Mouse (Mus musculus) spleen, postnatal 36 days (tissue): ENCODE data around the gene Morn5.

Source experiments
- DNase-seq, 2 experiments: peaks; one replicate each; pipeline ENCODE4 v3.0.0; 2022; ENCODE audit warnings: low spot score in 2 of 2, mixed read lengths in 1 of 2

Gene Morn5

GRCm38 (mm10) chr2:36067132-36067531, 17.9 kb downstream of the Morn5 start:
- DNase-seq, result no peak

DNA sequence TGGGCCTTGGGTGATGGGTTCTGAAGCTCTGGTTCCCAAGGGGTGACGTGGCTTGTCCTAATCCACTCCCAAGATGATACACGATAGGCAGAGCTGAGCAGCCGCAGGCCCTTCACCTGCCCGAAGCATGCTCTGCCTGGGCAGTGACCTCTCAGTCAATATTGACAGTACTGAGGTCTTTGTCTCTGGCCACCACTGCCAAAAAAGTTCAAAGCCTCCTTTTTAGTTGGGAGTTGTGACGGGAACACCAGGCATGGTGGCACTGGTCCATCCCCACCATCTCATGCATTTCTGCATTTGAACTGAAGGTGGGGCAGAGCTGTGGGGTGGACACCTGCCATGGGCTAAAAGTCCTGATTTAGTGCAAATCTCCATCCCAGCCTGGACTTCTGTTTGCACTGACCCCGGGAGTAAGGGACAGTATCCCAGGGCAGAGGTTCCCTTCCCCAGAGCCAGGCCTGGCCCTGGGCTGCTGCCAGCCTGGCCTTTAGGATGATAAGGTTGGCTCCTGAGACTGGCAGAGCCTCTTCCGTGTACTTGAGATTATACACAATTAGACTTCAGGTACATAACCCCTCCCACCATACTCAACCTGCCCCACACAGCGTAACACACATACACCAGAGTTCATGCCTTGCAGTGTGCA, 22.5 kb downstream of the Morn5 start:
- no peak for DNase-seq

- DNase-seq, result no peak
Measured at GRCm38 (mm10) chr2:36073781-36074180, 24.5 kb downstream of the Morn5 start.

DNA sequence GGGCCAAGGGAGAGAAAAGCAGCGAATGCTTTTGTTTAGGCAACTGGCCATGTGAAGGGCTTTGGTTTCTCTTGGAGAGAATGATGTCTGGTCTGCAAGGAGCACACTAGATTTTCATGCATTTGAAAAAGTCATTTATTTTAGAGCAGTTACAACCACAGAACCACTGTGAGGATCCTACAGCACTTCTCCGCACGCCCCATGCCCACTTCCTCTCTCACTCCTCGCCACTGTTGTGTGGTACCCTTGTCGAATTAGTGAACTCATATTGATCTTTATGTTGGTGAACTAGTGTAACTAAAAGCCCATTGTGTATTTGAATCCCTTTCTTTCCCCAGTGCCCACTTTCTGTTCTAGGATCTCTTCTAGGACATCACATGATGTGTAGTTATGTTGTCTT, 26.0 kb downstream of the Morn5 start:
- DNase-seq, result no peak

GRCm38 (mm10) chr2:36077160-36077761, 28.0 kb downstream of the Morn5 start:
- DNase-seq, result no peak

DNA sequence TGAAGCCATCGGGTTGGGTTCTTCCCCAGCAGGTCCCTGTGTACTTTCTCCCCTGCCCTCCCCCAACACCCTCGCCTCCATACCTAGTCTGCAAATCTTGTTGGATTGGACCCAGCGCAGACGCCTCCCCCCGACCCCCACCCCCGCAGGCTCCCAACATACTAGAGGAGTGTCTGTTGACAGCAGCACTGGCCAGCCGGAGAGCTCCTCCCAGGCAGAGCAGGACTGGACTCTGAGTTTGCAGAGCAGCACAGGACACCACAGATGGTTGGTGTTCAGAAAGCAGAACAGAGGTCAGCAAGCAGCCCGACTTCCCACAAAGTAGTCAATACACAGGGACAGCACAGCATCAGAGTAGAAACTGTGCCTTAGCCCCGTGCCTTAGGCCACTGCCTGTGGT, 32.2 kb downstream of the Morn5 start:
- DNase-seq, result no peak

DNA sequence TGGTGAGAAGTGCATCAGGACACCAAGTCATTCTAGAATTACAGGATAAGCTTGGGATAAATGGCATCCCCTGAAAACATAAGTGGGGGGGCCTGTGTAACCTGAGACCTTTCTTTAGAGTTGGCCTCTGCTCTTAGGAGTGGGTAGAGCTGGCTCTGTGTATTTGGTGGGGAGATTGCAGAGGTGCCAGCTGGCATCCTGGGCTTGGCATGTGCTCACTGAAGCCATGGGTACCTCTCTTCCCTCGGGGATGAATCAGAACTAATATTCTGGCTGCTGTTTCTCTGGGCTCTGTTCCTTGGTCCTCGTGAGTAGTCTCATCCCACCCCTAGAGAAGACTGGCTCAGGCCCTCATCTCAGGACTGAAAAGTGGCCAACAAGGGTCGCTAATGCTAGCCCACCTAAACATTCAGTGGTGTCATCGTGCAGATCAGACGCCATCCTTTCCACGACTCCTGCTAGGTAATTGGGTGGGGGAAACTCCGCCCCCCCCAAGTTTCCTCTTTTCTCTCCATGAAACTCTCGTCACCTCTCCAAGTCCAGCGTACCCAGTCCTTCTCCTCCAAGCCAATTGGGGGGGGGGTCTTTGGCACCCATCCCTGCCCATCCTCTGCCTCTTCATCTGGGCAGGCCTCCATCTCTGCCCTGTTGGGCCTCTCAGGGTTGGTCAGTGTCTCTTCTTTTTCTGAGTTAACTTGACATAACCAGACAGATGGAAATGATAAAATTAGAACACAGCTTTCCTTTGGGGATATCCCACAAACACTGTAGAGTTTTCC, 33.7 kb downstream of the Morn5 start:
- no peak for DNase-seq

DNA sequence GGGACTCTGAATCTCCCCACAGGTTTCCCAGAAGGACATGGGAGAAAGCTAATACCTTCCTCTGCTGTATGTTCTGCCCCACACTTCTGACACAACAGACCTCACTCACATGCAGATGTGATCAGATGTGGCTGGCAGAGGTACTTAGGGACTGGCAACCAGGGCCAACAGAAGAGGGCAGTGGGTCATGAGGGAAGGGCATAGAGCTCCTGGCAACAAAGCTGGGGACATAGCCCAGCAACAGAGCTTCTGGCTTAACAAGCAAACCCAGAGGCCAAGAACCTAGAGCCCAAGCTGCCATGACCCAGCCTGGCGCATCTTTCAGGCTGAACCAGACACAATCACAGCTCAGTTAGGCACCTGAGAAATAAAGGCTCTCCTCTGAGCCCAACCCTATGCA, 35.8 kb downstream of the Morn5 start:
- no peak for DNase-seq

DNA sequence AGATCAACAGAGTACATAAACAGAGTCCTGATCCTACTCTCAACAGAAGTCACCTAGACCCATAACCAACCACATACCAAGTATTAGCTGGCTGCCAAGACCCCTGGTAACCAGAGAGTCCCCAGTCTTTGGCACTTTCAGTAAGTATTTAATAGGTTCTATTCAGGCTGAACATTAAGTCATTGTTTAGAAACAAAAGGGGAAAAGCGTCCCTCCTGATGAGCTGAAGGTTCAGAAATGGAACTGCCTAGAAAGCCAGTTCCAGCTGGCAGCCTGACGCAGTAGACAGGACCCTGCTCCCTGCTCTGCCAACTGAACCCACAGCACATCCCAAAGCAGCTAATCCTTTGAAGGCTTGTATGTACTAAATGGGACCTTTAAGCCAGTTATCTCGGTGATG, 39.9 kb downstream of the Morn5 start:
- DNase-seq, result no peak

GRCm38 (mm10) chr2:36090853-36091741, 41.8 kb downstream of the Morn5 start:
- peak; percentile 33 to 41 for DNase-seq

- DNase-seq, result no peak
Measured at GRCm38 (mm10) chr2:36092748-36093147, 43.5 kb downstream of the Morn5 start.

GRCm38 (mm10) chr2:36093301-36093700, 44.0 kb downstream of the Morn5 start:
- DNase-seq, result no peak

DNA sequence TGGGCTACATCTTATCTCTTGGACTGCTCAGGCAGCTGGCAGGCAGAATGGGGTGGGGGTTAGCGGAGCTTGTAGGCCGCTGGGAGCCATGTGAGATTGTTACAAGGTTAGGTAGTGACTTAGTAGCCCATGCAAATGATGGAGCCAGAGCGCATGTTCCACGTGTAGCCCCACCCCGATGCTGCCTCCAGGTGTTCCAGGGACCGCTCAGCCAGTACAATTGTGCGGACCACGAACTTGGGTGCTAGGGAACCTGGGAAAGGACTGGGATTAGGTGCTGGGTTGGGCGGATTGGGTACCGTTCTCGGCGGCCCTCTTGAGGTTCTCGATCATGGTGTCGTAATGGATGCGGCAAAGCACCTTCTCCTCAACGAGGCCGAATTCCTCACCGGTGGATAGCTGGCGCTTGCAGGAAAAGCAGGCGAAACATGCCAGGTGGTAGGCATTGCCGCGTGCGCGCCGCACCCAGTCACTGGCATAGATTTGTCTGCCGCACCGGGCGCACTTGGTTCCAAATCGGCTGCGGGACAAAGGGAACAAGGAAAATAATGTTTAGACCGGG, 44.7 kb downstream of the Morn5 start:
- no peak for DNase-seq

- no peak for DNase-seq
Measured at GRCm38 (mm10) chr2:36097129-36097815, 48.0 kb downstream of the Morn5 start.

DNA sequence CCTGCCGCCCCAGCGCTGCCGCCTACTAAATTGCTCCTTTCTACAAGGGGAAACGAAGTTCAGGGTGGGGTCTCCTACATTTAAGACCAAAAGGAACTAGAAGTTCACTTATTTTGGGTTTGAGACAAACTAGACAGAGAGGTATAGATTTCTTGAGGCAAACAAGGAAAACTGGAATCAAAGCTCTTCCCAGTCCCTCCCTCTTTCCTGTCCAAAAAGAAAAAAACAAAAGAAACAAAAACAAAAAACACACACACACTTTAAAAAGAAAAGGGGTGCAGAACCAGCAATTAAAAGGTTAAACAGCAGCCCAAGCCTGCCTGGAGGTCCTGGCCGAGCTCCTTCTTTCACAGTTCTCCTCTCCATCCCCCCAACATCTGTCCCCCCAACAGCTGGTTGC, 48.8 kb downstream of the Morn5 start:
- no peak for DNase-seq

DNA sequence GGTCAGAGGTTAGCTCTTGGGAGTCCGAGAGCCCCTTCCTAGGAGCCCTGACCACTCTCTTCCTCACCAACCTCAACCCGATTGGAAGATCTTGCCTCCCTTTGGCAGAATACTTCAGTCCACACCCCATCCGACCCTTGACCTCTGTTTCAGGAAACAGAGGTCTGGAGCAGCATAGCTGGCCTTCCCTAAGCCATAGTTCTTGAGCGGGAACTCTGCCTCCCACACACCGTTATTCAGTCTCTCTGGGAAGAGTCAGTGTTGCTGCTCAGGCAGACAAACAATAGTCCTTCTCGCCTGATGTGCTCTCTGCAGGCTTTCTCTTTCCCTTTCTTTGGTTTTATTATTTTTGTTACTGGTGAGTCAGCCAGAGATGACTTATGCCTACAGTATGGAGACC, 50.5 kb downstream of the Morn5 start:
- no peak for DNase-seq

DNA sequence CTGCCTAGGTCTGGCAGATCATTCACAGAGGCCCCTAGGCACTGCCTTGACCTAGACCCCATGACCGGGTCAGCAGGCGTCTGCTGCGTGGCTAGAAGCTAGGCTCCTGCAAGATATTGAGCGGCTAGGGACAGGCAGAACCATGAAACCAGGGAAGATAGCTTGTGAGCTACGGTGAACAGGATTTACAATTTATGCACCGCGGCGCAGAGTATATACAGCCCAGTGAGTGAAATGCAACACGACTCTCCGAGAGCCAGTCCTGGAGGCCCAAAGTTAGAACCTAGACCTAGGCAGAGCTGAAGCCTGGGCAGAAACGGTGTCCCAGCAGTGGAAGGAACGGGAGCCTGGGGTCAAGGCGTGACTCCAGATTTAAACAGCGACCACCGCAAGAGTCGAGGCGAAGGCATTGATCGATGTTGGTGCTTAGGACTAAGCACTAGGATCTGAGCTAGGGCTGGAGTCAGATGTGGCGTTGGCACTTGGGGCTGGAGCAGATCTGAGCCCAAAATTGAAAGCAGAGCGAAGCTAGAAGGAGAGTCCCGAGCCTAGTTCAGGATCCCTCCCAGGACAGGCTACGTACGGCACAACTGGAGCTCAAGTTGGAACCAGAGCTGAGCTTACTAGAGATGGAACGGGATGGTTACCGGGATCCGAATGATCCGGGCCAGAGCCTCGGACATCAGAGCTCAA, 52.8 kb downstream of the Morn5 start:
- no peak for DNase-seq

DNA sequence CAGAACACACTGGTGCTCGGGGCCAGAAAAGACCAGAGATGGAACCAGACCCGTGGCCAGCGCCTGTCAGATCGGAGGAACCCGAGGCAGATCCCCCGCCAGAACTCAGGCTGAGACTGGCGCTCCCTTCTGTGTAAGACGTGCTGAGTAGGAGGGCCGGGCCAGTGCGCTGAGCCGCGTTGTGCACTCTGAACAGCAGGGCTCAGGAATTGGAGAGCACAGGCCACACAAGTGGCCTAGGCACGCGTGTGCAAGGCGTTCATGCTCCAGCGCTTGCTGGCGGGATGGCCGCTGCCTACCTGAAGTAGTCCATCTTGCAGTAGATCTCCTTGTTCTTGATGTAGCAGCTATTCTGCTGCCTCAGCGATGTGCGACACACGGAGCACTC, 53.3 kb downstream of the Morn5 start:
- DNase-seq, result no peak

DNA sequence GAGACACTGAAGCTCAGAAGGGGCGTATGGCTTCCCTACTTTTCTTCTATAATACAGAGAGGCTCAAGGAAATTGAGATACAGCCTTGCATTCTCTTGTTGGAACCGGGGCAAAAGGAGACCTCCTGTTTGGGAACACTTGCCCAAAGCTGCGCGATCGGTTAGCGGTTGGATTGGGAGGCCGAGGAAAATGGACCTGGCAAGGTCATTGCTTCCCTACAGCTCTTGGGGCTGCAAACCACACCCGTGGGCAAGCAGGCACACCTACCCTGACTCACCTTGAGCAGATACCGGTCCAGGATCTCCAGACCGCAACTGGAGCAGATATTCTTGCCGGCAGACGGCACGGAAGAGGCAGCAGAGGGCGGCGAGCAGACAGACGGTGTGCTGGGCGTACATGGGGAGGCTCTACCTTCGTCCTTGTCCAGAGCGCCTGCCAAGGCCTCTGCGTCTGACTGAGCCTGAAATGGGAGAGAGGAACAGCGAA, 53.9 kb downstream of the Morn5 start:
- no peak for DNase-seq
